26 mouse cellular contexts compared by ENCODE assay signal in the genomic region with DNA sequence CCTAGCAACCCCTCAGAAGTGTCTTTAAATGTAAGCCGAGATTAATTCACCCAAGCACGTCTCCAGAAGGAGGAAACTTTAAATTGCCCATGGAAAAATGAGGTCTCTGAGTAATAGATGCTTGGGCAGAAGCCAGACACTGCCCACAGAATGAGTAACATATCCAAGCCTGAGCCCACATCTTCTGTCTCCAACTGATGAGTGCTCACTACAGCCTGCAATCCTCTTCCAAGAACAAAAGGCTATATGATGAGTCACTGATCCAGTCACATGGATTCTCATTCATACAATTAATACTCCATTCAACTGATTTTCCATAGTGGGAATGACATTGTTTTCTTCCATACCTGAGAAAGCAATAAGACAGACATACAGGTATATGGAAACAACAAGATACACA. TPM values are rescaled to one million over a fixed set of nuclear protein-coding genes. Genes with fewer than 3 reads are reported as not detected.
DNase-seq lines count a peak whose midpoint lies in the region; ATAC-seq and TF ChIP-seq lines count a peak whose summit lies in the region.
"Had no signal": no experiment of that assay in that cellular context is flagged by ENCODE, and none has a peak within 500 bp of the region (broad histone marks: within the 10 kb centered on the region; RNA-seq: fewer than 3 reads in every experiment).

No protein-coding gene starts in this region.

- no peaks in the 10 kb centered on the region for H3K36me3 ChIP-seq in myocyte (ENCODE audit: control insufficient read depth, insufficient read depth)
- H3K36me3 ChIP-seq: heart, embryonic 15.5 days; hindbrain, embryonic 10.5 days; liver, embryonic 13.5 days; lung, embryonic 15.5 days; midbrain, embryonic 13.5 days; neural tube, embryonic 15.5 days; stomach, embryonic 15.5 days had no signal

- no peaks in the 10 kb centered on the region for H3K79me2 ChIP-seq in myocyte (ENCODE audit: control insufficient read depth, insufficient read depth)

- no peaks in the 10 kb centered on the region for H3K27me3 ChIP-seq in myocyte (ENCODE audit: control insufficient read depth, insufficient read depth, insufficient read length)
- H3K27me3 ChIP-seq: forebrain, embryonic 13.5 days; heart, embryonic 15.5 days; liver, embryonic 13.5 days; lung, embryonic 15.5 days; midbrain, embryonic 13.5 days; neural tube, embryonic 15.5 days; stomach, embryonic 15.5 days had no signal

- no peak for TF ChIP-seq POLR2A in myocyte (IDR thresholded peaks at IDR 0.05; ENCODE audit: insufficient read length, low read depth)

- peak; percentile 99 for ATAC-seq in frontal cortex, adult (ENCODE audit: low TSS enrichment)
- ATAC-seq: activated CD4-positive, CD25-positive, alpha-beta regulatory T cell, adult 4 months; forebrain, embryonic 13.5 days; midbrain, embryonic 13.5 days had no signal

- H3ac ChIP-seq in myocyte (ENCODE audit: control insufficient read depth, insufficient read length): no peak overlapping the region

- no peak for DNase-seq in frontal cortex, postnatal 14 days (ENCODE audit: low spot score in 2 of 2)
- DNase-seq in 3134 (ENCODE audit: extremely low read depth, insufficient read length, low spot score) (peak; percentile 34), liver (no peak)
- peak; percentile 60 to 80 for DNase-seq in frontal cortex, adult 2 months (ENCODE audit: extremely low spot score in 1 of 2, low spot score in 1 of 2)
- DNase-seq in spleen, adult 12 weeks (ENCODE audit: low spot score): no peak
- DNase-seq in gastrocnemius, postnatal 36 days: no peak
- DNase-seq: adrenal gland, postnatal 14 days; cerebellum, adult 8-10 months; gastrocnemius, adult 2 months; heart, adult 18-20 months; kidney, adult 18-20 months; kidney, postnatal 10 days; liver, embryonic 13.5 days; thymus, postnatal 14 days had no signal

- H3K4me3 ChIP-seq in myocyte: no peak overlapping the region
- H3K4me3 ChIP-seq: forebrain, embryonic 13.5 days; gastrocnemius, adult 2 months; heart, embryonic 15.5 days; hindbrain, embryonic 10.5 days; liver, embryonic 13.5 days; lung, embryonic 15.5 days; midbrain, embryonic 13.5 days; neural tube, embryonic 15.5 days; stomach, embryonic 15.5 days had no signal

- H3K4me2 ChIP-seq in myocyte (ENCODE audit: low read depth): no peak overlapping the region
- H3K4me2 ChIP-seq: forebrain, embryonic 13.5 days; heart, embryonic 15.5 days; liver, embryonic 13.5 days; lung, embryonic 15.5 days; midbrain, embryonic 13.5 days; neural tube, embryonic 15.5 days; stomach, embryonic 15.5 days had no signal

- intact Hi-C loops in gastrocnemius, postnatal 36 days (cut with DNase I): no loop called here

TF ChIP-seq in myocyte, 11 proteins besides CTCF, POLR2A, EP300 and RAD21:
- TF ChIP-seq MAX (IDR thresholded peaks at IDR 0.05; ENCODE audit: low read depth) (no peak), CEBPB (IDR thresholded peaks at IDR 0.05; ENCODE audit: insufficient read depth, poor library complexity, severe bottlenecking) (peak; percentile 35; the same call in 1 of the 2 replicates), SRF (IDR thresholded peaks at IDR 0.05; ENCODE audit: control insufficient read depth, insufficient read length, low read depth) (no peak), USF1 (IDR thresholded peaks at IDR 0.05; ENCODE audit: low read depth) (peak; percentile 73), TCF12 (IDR thresholded peaks at IDR 0.05; ENCODE audit: insufficient read depth, poor library complexity, severe bottlenecking) (no peak)

RNA-seq across cellular contexts. Expression of gene Nwd2, which starts 41.5 kb away (rescaled TPM):
- 17.4 and 19.4 TPM in 2 replicates for polyA plus RNA-seq in frontal cortex, adult 2 months (2012; rRNA removed)
- 0.01 TPM for polyA plus RNA-seq in myocyte (2012; fragmentation: generic; extraction: Trizol)
- not detected for total RNA-seq in gastrocnemius, postnatal 36 days (2021)
- total RNA-seq: gastrocnemius, adult 2 months; heart, adult 18-20 months; megakaryocyte progenitor cell, adult 5-6 weeks had no signal
- polyA plus RNA-seq: heart, embryonic 15.5 days; spleen, adult 2 months had no signal

Comparison
In these comparisons a context has a peak if more than half of its experiments do, and no peak if none do; other contexts are left out.
1. DNase-seq: peak in 3134 (single experiment) and frontal cortex, adult 2 months (2 of 2); none in frontal cortex, postnatal 14 days (0 of 2), spleen, adult 12 weeks (single experiment), liver (single experiment) and gastrocnemius, postnatal 36 days (0 of 2).
2. RNA of gene Nwd2, which starts 41.5 kb away (polyA plus RNA-seq): 17.4 to 19.4 TPM in frontal cortex, adult 2 months; 0.01 TPM in myocyte (single experiment); every median in the first group is over 10 times any median in the second.